Mouse (Mus musculus) stomach, embryonic 14.5 days (tissue): ENCODE data around the gene Ccdc85b. TPM values are rescaled to one million over a fixed set of nuclear protein-coding genes. Genes with fewer than 3 reads are reported as not detected.

Experiments
- ATAC-seq: fragments of 200-750 bp; cut with Nextera tagmentation; 2 replicates; pipeline ENCODE4 v1.8.0; 2017; ENCODE audit warnings: low read depth, moderate TSS enrichment; ENCODE audit not compliant: insufficient number of reproducible peaks, insufficient read depth, low FRiP score
- H3K27ac ChIP-seq: fragments of 300-500 bp; sonication (generic); 2 replicates; pipeline ENCODE4 v1.5.1; 2014; ENCODE audit warnings: mild to moderate bottlenecking, low read length, moderate library complexity, mixed read lengths
- H3K27me3 ChIP-seq: fragments of 300-500 bp; sonication (generic); 2 replicates; pipeline ENCODE4 v1.6.1; 2014; ENCODE audit warnings: low read length, control low read depth, mixed read lengths; ENCODE audit not compliant: control insufficient read depth, insufficient read depth
- H3K36me3 ChIP-seq: fragments of 300-500 bp; sonication (generic); 2 replicates; pipeline ENCODE4 v1.6.1; 2014; ENCODE audit warnings: mild to moderate bottlenecking, control low read depth, low read length, moderate library complexity, mixed read lengths; ENCODE audit not compliant: control insufficient read depth, insufficient read depth
- H3K4me1 ChIP-seq: fragments of 300-500 bp; sonication (generic); 2 replicates; pipeline ENCODE4 v1.6.1; 2014; ENCODE audit warnings: low read length, control low read depth, mixed read lengths; ENCODE audit not compliant: control insufficient read depth, insufficient read depth
- H3K4me2 ChIP-seq: fragments of 300-500 bp; sonication (generic); replicated peaks from 2 replicates; pipeline ENCODE4 v1.6.1; 2014; ENCODE audit warnings: low read depth, low read length, control low read depth
- H3K4me3 ChIP-seq: fragments of 300-500 bp; sonication (generic); 2 replicates; pipeline ENCODE4 v1.5.1; 2014; ENCODE audit warnings: low read depth, low read length, control low read depth
- H3K9ac ChIP-seq: fragments of 300-500 bp; sonication (generic); replicated peaks from 2 replicates; pipeline ENCODE4 v1.6.1; 2014; ENCODE audit warnings: low read depth, mild to moderate bottlenecking, control low read depth, low read length, moderate library complexity, mixed read lengths
- H3K9me3 ChIP-seq: fragments of 300-500 bp; sonication (generic); 2 replicates; pipeline ENCODE4 v1.6.1; 2016; ENCODE audit warnings: low read depth, low read length, control low read depth; ENCODE audit not compliant: control insufficient read depth
- WGBS: fragments of 180-500 bp; shearing (Covaris S2); extraction: QIAGEN DNeasy Blood & Tissue Kit; methylation state at CpG from one replicate; pipeline ENCODE4 v1.1.7; 2014; 5-methylcytosine and 5-hydroxymethylcytosine counted together
- polyA plus RNA-seq: library from polyadenylated mRNA; unstranded; fragments of >200 nt; fragmentation: Nextera tagmentation; extraction: Ambion mirVana; gene quantifications from 2 replicates; pipeline ENCODE4 v1.2.1, GENCODE M21; 2014

Gene Ccdc85b
- polyA plus RNA-seq, 1 experiment from 2014 or later: 6.8 TPM

- Histone ChIP-seq H3K9me3 (no peaks in the 10 kb centered on the region), H3K36me3 (peaks cover 47% of the 10 kb centered on the region), H3K27ac (no peak overlapping the region), H3K9ac (no peak overlapping the region), H3K4me2 (peak overlapping the region; percentile 24), H3K4me3 (no peak overlapping the region; the same call in 1 of the 2 replicates), H3K4me1 (peaks cover 13% of the 10 kb centered on the region; the same call in 1 of the 2 replicates), H3K27me3 (no peaks in the 10 kb centered on the region)
- 40% methylated on average over 15 of the region's 15 CpGs for WGBS
- ATAC-seq: peak; percentile 35; the same call in 1 of the 2 replicates
Observed at GRCm38 (mm10) chr19:5463791-5464562, 6.3 kb upstream of the Ccdc85b start.

- Histone ChIP-seq H3K9me3 (no peaks in the 10 kb centered on the region), H3K4me3 (no peak overlapping the region), H3K4me2 (no peak overlapping the region), H3K4me1 (peaks cover 12% of the 10 kb centered on the region; the same call in 1 of the 2 replicates), H3K36me3 (peaks cover 47% of the 10 kb centered on the region), H3K27me3 (no peaks in the 10 kb centered on the region), H3K27ac (no peak overlapping the region), H3K9ac (no peak overlapping the region)
- ATAC-seq: no peak
- WGBS: 87% methylated on average over 9 of the region's 9 CpGs
Observed at GRCm38 (mm10) chr19:5463212-5463611, 5.5 kb upstream of the Ccdc85b start.

GRCm38 (mm10) chr19:5461411-5461810 is 3.7 kb upstream of the Ccdc85b start:
- Histone ChIP-seq H3K9me3 (no peaks in the 10 kb centered on the region), H3K27me3 (no peaks in the 10 kb centered on the region), H3K27ac (no peak overlapping the region), H3K4me1 (peaks cover 18% of the 10 kb centered on the region), H3K4me2 (peak overlapping the region; percentile 90), H3K36me3 (peaks cover 40% of the 10 kb centered on the region), H3K9ac (peak overlapping the region; percentile 61; the same call in 1 of the 2 replicates), H3K4me3 (peak overlapping the region; percentile 86)
- no peak for ATAC-seq
- WGBS: 86% methylated on average over 6 of the region's 6 CpGs

- Histone ChIP-seq H3K27me3 (no peaks in the 10 kb centered on the region), H3K9me3 (no peaks in the 10 kb centered on the region), H3K9ac (peak within 1 kb of the TSS; percentile 61), H3K4me3 (peak within 1 kb of the TSS; percentile 86), H3K4me2 (peak within 1 kb of the TSS; percentile 90), H3K36me3 (peaks cover 31% of the 10 kb centered on the region), H3K27ac (peak within 1 kb of the TSS; percentile 62), H3K4me1 (peaks cover 27% of the 10 kb centered on the region)
- ATAC-seq: peak; percentile 54
- under 1% methylated on average over 32 of the region's 32 CpGs for WGBS
Observed at GRCm38 (mm10) chr19:5460465-5460911, 2.8 kb upstream of the Ccdc85b start, which contains the start of gene Fibp. Gene Fibp (plus strand): TSS chr19:5460615.

GRCm38 (mm10) chr19:5459896-5460295 is 2.2 kb upstream of the Ccdc85b start:
- Histone ChIP-seq H3K9ac (peak overlapping the region; percentile 61), H3K27ac (no peak overlapping the region), H3K4me3 (peak overlapping the region; percentile 86), H3K36me3 (peaks cover 25% of the 10 kb centered on the region), H3K4me1 (peaks cover 33% of the 10 kb centered on the region), H3K9me3 (no peaks in the 10 kb centered on the region), H3K27me3 (no peaks in the 10 kb centered on the region), H3K4me2 (peak overlapping the region; percentile 90)
- no peak for ATAC-seq
- 29% methylated on average over 3 of the region's 3 CpGs for WGBS

GRCm38 (mm10) chr19:5459019-5459418 is 1.3 kb upstream of the Ccdc85b start:
- Histone ChIP-seq H3K9me3 (no peaks in the 10 kb centered on the region), H3K27ac (no peak overlapping the region), H3K36me3 (peaks cover 23% of the 10 kb centered on the region), H3K27me3 (no peaks in the 10 kb centered on the region), H3K4me3 (no peak overlapping the region), H3K4me1 (peaks cover 31% of the 10 kb centered on the region), H3K9ac (no peak overlapping the region), H3K4me2 (no peak overlapping the region)
- WGBS: 66% methylated on average over 7 of the region's 7 CpGs
- ATAC-seq: no peak

GRCm38 (mm10) chr19:5456922-5457745 is 560 bp downstream of the Ccdc85b start:
- Histone ChIP-seq H3K36me3 (peaks cover 9% of the 10 kb centered on the region; the same call in 1 of the 2 replicates), H3K4me3 (peak overlapping the region; percentile 74), H3K4me1 (peaks cover 30% of the 10 kb centered on the region), H3K27ac (peak overlapping the region; percentile 87), H3K9me3 (no peaks in the 10 kb centered on the region), H3K27me3 (no peaks in the 10 kb centered on the region), H3K9ac (peak overlapping the region; percentile 78), H3K4me2 (peak overlapping the region; percentile 99)
- under 1% methylated on average over 70 of the region's 70 CpGs for WGBS
- peak; percentile 93 for ATAC-seq

- peak overlapping the region; percentile 87 for H3K27ac ChIP-seq
- H3K36me3 ChIP-seq: 0 out of 2 replicates have a peak, but pooled peaks cover 6% of the 10 kb centered on the region
- H3K4me3 ChIP-seq: peak overlapping the region; percentile 74
- H3K4me2 ChIP-seq: peak overlapping the region; percentile 99
- H3K9me3 ChIP-seq: no peaks in the 10 kb centered on the region
- ATAC-seq: no peak
- peak overlapping the region; percentile 78 for H3K9ac ChIP-seq
- no peaks in the 10 kb centered on the region for H3K27me3 ChIP-seq
- 4% methylated on average over 26 of the region's 26 CpGs for WGBS
- peaks cover 29% of the 10 kb centered on the region for H3K4me1 ChIP-seq
Observed at GRCm38 (mm10) chr19:5456241-5456921, 1.3 kb downstream of the Ccdc85b start.
